Mouse (Mus musculus) retina, embryonic 14.5 days (tissue): Measurements from ENCODE around the gene Zmym4.

Source experiments
- DNase-seq: peaks from one replicate; pipeline ENCODE4 v3.0.0-alpha.2; 2015; ENCODE audit warnings: low spot score

The Zmym4 gene

GRCm38 (mm10) chr4:126822891-126823882 lies 144.7 kb downstream of the Zmym4 start:
- no peak for DNase-seq

DNA sequence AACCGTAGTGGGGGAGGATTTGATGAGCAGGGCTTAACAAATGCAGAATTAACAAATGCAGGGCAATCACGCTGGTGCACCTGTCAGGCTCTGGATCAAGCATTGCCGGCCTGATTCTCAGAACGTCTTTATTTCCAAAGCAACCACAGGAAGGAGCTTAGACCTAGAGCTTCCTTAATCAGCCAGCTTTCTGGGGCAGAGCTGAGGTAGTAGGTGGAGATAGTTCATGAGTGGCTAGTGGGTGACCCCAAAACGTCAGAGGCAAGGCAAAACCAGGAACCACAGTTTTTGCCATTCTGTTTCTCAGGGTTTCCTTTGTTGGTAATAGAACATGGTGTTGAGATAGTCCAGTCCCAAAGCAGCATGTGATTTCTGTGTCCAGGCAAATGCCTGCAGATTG lies 153.1 kb downstream of the Zmym4 start:
- DNase-seq, result no peak

DNA sequence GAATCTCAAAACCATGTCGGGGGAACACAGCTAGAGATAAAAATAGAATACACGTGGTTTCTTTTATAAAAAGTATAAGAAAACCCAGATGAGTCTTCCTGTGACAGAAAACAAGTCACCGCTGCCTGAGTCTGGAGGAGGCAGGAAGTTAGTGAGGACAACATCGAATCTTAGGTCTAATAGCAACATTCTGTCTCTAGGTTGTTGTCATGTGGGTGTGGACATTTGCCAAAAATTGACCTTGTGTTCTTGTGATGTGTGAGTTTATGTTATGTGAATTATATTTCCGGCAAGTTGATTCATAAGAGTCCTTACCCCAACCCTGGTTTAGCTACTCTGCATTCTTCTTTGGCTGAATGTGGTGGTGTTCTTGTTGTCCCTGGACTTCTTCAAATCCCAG lies 154.7 kb downstream of the Zmym4 start:
- no peak for DNase-seq
